ENCODE assay signal across 11 mouse cellular contexts in genomic region chr13:95583237-95584189, GRCm38 (mm10). TPM values are rescaled to one million over a fixed set of nuclear protein-coding genes. Genes with fewer than 3 reads are reported as not detected.
A peak's percentile ranks its signal among the peaks of the same experiment; 100 is the strongest.
DNase-seq lines count a peak whose midpoint lies in the region; ATAC-seq lines count a peak whose summit lies in the region.
"Had no signal": no experiment of that assay in that cellular context is flagged by ENCODE, and none has a peak within 500 bp of the region (broad histone marks: within the 10 kb centered on the region; RNA-seq: fewer than 3 reads in every experiment).

No protein-coding gene starts in this region.

- DNase-seq in cerebellum, postnatal 10 days, result peak; percentile 77 to 81
- DNase-seq in cerebellum, adult 9-10 months, result no peak
- DNase-seq in heart, adult 9 months (ENCODE audit: low spot score in 2 of 2), result no peak
- DNase-seq in R1 (ENCODE audit: low read depth, low spot score), result peak; percentile 70
- no peak for DNase-seq in Muller cell, postnatal 12 days (ENCODE audit: inconsistent ontology term)
- no peak for DNase-seq in liver, embryonic 11.5 days (ENCODE audit: low spot score)
- DNase-seq: lung, adult 2 months had no signal

- no peaks in the 10 kb centered on the region for H3K27me3 ChIP-seq in heart, embryonic 14.5 days (ENCODE audit: control insufficient read depth, insufficient read depth, low read length)
- H3K27me3 ChIP-seq in forebrain, embryonic 16.5 days (replicated peaks; ENCODE audit: control insufficient read depth, insufficient read depth, low read length), result no peaks in the 10 kb centered on the region
- 0 out of 2 replicates have a peak, but pooled peaks cover 3% of the 10 kb centered on the region for H3K27me3 ChIP-seq in liver, embryonic 11.5 days (replicated peaks; ENCODE audit: control insufficient read depth, insufficient read depth, low read length)

- H3K9me3 ChIP-seq in heart, embryonic 14.5 days (ENCODE audit: control insufficient read depth, low read length), result no peaks in the 10 kb centered on the region
- H3K9me3 ChIP-seq in forebrain, embryonic 16.5 days (ENCODE audit: control insufficient read depth, low read length), result no peaks in the 10 kb centered on the region
- no peaks in the 10 kb centered on the region for H3K9me3 ChIP-seq in liver, embryonic 11.5 days (ENCODE audit: control insufficient read depth, low read length)

- H3K27ac ChIP-seq in heart, embryonic 14.5 days (replicated peaks in 1 of 2; ENCODE audit: control insufficient read depth in 1 of 2, insufficient read depth in 1 of 2, low read depth in 2 of 2, low read length in 2 of 2), result no peak overlapping the region
- no peak overlapping the region for H3K27ac ChIP-seq in forebrain, embryonic 16.5 days (ENCODE audit: low read length)
- H3K27ac ChIP-seq in liver, embryonic 11.5 days (ENCODE audit: low read depth, low read length), result no peak overlapping the region

- H3K4me1 ChIP-seq in heart, embryonic 14.5 days (ENCODE audit: control insufficient read depth in 2 of 2, insufficient read depth in 2 of 2, low read length in 2 of 2), result peaks cover 6 to 8% of the 10 kb centered on the region in 2 experiments; a peak in 2 of 4 replicates
- no peaks in the 10 kb centered on the region for H3K4me1 ChIP-seq in forebrain, embryonic 16.5 days (replicated peaks; ENCODE audit: control insufficient read depth, insufficient read depth, low read length)
- no peaks in the 10 kb centered on the region for H3K4me1 ChIP-seq in liver, embryonic 11.5 days (replicated peaks; ENCODE audit: control insufficient read depth, insufficient read depth, low read length)

- 53% methylated on average over 19 of the region's 19 CpGs for WGBS in heart, embryonic 14.5 days
- 52% methylated on average over 19 of the region's 19 CpGs for WGBS in forebrain, embryonic 16.5 days
- WGBS in liver, embryonic 11.5 days, result 70% methylated on average over 19 of the region's 19 CpGs

- ATAC-seq in heart, embryonic 14.5 days (ENCODE audit: insufficient number of reproducible peaks, insufficient read depth, low FRiP score, low read depth), result no peak
- peak; percentile 58 for ATAC-seq in forebrain, embryonic 16.5 days
- ATAC-seq in liver, embryonic 11.5 days (replicated peaks; ENCODE audit: low FRiP score), result no peak

- H3K4me3 ChIP-seq in heart, embryonic 14.5 days (ENCODE audit: control insufficient read depth in 1 of 2, insufficient read depth in 1 of 2, low read depth in 1 of 2, low read length in 2 of 2), result no peak overlapping the region
- H3K4me3 ChIP-seq in forebrain, embryonic 16.5 days (replicated peaks; ENCODE audit: low read length), result no peak overlapping the region
- H3K4me3 ChIP-seq in liver, embryonic 11.5 days (ENCODE audit: low read depth, low read length), result no peak overlapping the region
- H3K4me3 ChIP-seq: myocyte had no signal

- H3K4me2 ChIP-seq in heart, embryonic 14.5 days (ENCODE audit: low read length), result 0 out of 2 replicates have a peak overlapping the region, but pooled peaks have one; percentile 16
- H3K4me2 ChIP-seq in forebrain, embryonic 16.5 days (ENCODE audit: low read length), result no peak overlapping the region
- H3K4me2 ChIP-seq in liver, embryonic 11.5 days, result no peak overlapping the region

- no peaks in the 10 kb centered on the region for H3K36me3 ChIP-seq in heart, embryonic 14.5 days (ENCODE audit: control insufficient read depth, insufficient read depth, low read length)
- H3K36me3 ChIP-seq in forebrain, embryonic 16.5 days (ENCODE audit: control insufficient read depth, insufficient read depth), result no peaks in the 10 kb centered on the region
- no peaks in the 10 kb centered on the region for H3K36me3 ChIP-seq in liver, embryonic 11.5 days (ENCODE audit: control insufficient read depth, insufficient read depth, low read length)

- H3K9ac ChIP-seq in heart, embryonic 14.5 days (ENCODE audit: low read length), result no peak overlapping the region
- no peak overlapping the region for H3K9ac ChIP-seq in forebrain, embryonic 16.5 days (replicated peaks; ENCODE audit: low read depth, low read length)
- H3K9ac ChIP-seq in liver, embryonic 11.5 days (ENCODE audit: low read depth, low read length), result no peak overlapping the region

RNA-seq across cellular contexts. Expression of gene F2r, which starts 34.8 kb away (rescaled TPM):
- 128 and 133 TPM in 2 replicates for polyA plus RNA-seq in heart, embryonic 14.5 days (2014; fragmentation: Nextera tagmentation; extraction: Ambion mirVana)
- polyA plus RNA-seq in forebrain, embryonic 16.5 days (2015; fragmentation: Nextera tagmentation; extraction: Ambion mirVana), result 68.7 and 85.1 TPM in 2 replicates
- 142 and 156 TPM in 2 replicates for polyA plus RNA-seq in liver, embryonic 11.5 days (2014; fragmentation: Nextera tagmentation; extraction: Ambion mirVana)

RNA-seq across cellular contexts. Expression of gene F2rl1, which starts 58.5 kb away (rescaled TPM):
- polyA plus RNA-seq in heart, embryonic 14.5 days (2014; fragmentation: Nextera tagmentation; extraction: Ambion mirVana), result 0.36 and 0.85 TPM in 2 replicates
- polyA plus RNA-seq in forebrain, embryonic 16.5 days (2015; fragmentation: Nextera tagmentation; extraction: Ambion mirVana), result 0.11 TPM in 1 of 2 replicates, not detected in the other
- polyA plus RNA-seq in liver, embryonic 11.5 days (2014; fragmentation: Nextera tagmentation; extraction: Ambion mirVana), result 0.21 and 0.43 TPM in 2 replicates
- polyA plus RNA-seq: C2C12, myocyte had no signal

Comparison
In these comparisons a context has a peak if more than half of its experiments do, and no peak if none do; other contexts are left out.
1. DNase-seq: peak in cerebellum, postnatal 10 days (2 of 2) and R1 (single experiment); none in cerebellum, adult 9-10 months (single experiment), heart, adult 9 months (0 of 2), Muller cell, postnatal 12 days (single experiment) and liver, embryonic 11.5 days (single experiment).